Mouse (Mus musculus) spleen, postnatal 10 days (tissue): ENCODE results near the gene Fxyd7.
A peak's percentile ranks its signal among the peaks of the same experiment; 100 is the strongest.

Source experiments
- DNase-seq, 2 experiments: peaks; one replicate each; pipeline ENCODE4 v3.0.0; 2021 to 2022; ENCODE audit warnings: low spot score in 2 of 2

Fxyd7 gene

GRCm38 (mm10) chr7:31050921-31051320, 346 bp downstream of the Fxyd7 start:
- DNase-seq = no peak

GRCm38 (mm10) chr7:31050487-31050886, 780 bp downstream of the Fxyd7 start:
- no peak for DNase-seq

- DNase-seq = no peak
These were observed 1.4 kb downstream of the Fxyd7 start for GRCm38 (mm10) chr7:31049846-31050281.

GRCm38 (mm10) chr7:31049135-31049845, 2.0 kb downstream of the Fxyd7 start:
- no peak for DNase-seq

GRCm38 (mm10) chr7:31042431-31042910, 8.8 kb downstream of the Fxyd7 start, which contains the start of gene Fxyd5:
Gene Fxyd5 (minus strand): TSS chr7:31042481.
- no peak for DNase-seq

- peak in 1 of 2 experiments; percentile 64 for DNase-seq
These were observed 9.5 kb downstream of the Fxyd7 start for GRCm38 (mm10) chr7:31041662-31042315.

- no peak for DNase-seq
These were observed 10.3 kb downstream of the Fxyd7 start for GRCm38 (mm10) chr7:31041023-31041407.

- no peak for DNase-seq
These were observed 10.8 kb downstream of the Fxyd7 start for GRCm38 (mm10) chr7:31040281-31041022.

GRCm38 (mm10) chr7:31039011-31039410, 12.3 kb downstream of the Fxyd7 start:
- no peak for DNase-seq

GRCm38 (mm10) chr7:31037675-31038074, 13.6 kb downstream of the Fxyd7 start:
- no peak for DNase-seq

GRCm38 (mm10) chr7:31036917-31037316, 14.3 kb downstream of the Fxyd7 start:
- DNase-seq = no peak

- DNase-seq = no peak
These were observed 16.0 kb downstream of the Fxyd7 start for GRCm38 (mm10) chr7:31035291-31035690.

GRCm38 (mm10) chr7:31034789-31035188, 16.5 kb downstream of the Fxyd7 start:
- peak in 1 of 2 experiments; percentile 75 for DNase-seq

- DNase-seq = peak in 1 of 2 experiments; percentile 57
These were observed 17.7 kb downstream of the Fxyd7 start for GRCm38 (mm10) chr7:31033409-31034165.

- no peak for DNase-seq
These were observed 19.5 kb downstream of the Fxyd7 start for GRCm38 (mm10) chr7:31031731-31032130.

- DNase-seq = peak in 1 of 2 experiments; percentile 41
These were observed 20.6 kb downstream of the Fxyd7 start for GRCm38 (mm10) chr7:31030717-31031116.

GRCm38 (mm10) chr7:31028609-31029008, 22.7 kb downstream of the Fxyd7 start:
- DNase-seq = no peak

- no peak for DNase-seq
These were observed 34.0 kb downstream of the Fxyd7 start for GRCm38 (mm10) chr7:31017104-31017901.

- DNase-seq = no peak
These were observed 38.3 kb downstream of the Fxyd7 start for GRCm38 (mm10) chr7:31012971-31013370.

GRCm38 (mm10) chr7:31008889-31009288, 42.4 kb downstream of the Fxyd7 start:
- no peak for DNase-seq

- no peak for DNase-seq
These were observed 43.1 kb downstream of the Fxyd7 start for GRCm38 (mm10) chr7:31008175-31008574.
